Mouse (Mus musculus) adrenal gland, postnatal 10 days (tissue): ENCODE measurements around the gene Sorbs1. TPM values are rescaled to one million over a fixed set of nuclear protein-coding genes. Genes with fewer than 3 reads are reported as not detected.

Experiments used
- DNase-seq: peaks from one replicate; pipeline ENCODE4 v3.0.0; 2021; ENCODE audit warnings: mixed read lengths
- total RNA-seq, 2 experiments: library from RNA; stranded (reverse); gene quantifications; 2 replicates each; pipeline ENCODE4 v1.2.3; 2021

Sorbs1 gene
- total RNA-seq, 2 experiments from 2014 or later, result 172 to 181 TPM

GRCm38 (mm10) chr19:40346232-40346844 is 167.2 kb downstream of the Sorbs1 start:
- no peak for DNase-seq

- DNase-seq, result peak; percentile 65
These were observed 167.9 kb downstream of the Sorbs1 start for GRCm38 (mm10) chr19:40345684-40346083.

- DNase-seq, result peak; percentile 88
These were observed 170.6 kb downstream of the Sorbs1 start for GRCm38 (mm10) chr19:40343018-40343417.

- no peak for DNase-seq
These were observed 172.4 kb downstream of the Sorbs1 start for GRCm38 (mm10) chr19:40341141-40341540.

GRCm38 (mm10) chr19:40336694-40337093 is 176.9 kb downstream of the Sorbs1 start:
- no peak for DNase-seq

- DNase-seq, result no peak
These were observed 179.7 kb downstream of the Sorbs1 start for GRCm38 (mm10) chr19:40333905-40334304.

- no peak for DNase-seq
These were observed 180.5 kb downstream of the Sorbs1 start for GRCm38 (mm10) chr19:40333081-40333480.

- no peak for DNase-seq
These were observed 181.3 kb downstream of the Sorbs1 start for GRCm38 (mm10) chr19:40332303-40332702.

- DNase-seq, result no peak
These were observed 181.7 kb downstream of the Sorbs1 start for GRCm38 (mm10) chr19:40331846-40332245.

- DNase-seq, result no peak
These were observed 187.5 kb downstream of the Sorbs1 start for GRCm38 (mm10) chr19:40326126-40326525.

GRCm38 (mm10) chr19:40325381-40325780 is 188.2 kb downstream of the Sorbs1 start:
- no peak for DNase-seq

GRCm38 (mm10) chr19:40322226-40322625 is 191.4 kb downstream of the Sorbs1 start:
- DNase-seq, result no peak

- no peak for DNase-seq
These were observed 194.4 kb downstream of the Sorbs1 start for GRCm38 (mm10) chr19:40319199-40319598.

GRCm38 (mm10) chr19:40318511-40318910 is 195.1 kb downstream of the Sorbs1 start:
- no peak for DNase-seq

GRCm38 (mm10) chr19:40317001-40317400 is 196.6 kb downstream of the Sorbs1 start:
- no peak for DNase-seq

GRCm38 (mm10) chr19:40314252-40314651 is 199.3 kb downstream of the Sorbs1 start:
- DNase-seq, result no peak

GRCm38 (mm10) chr19:40311631-40312030 is 201.9 kb downstream of the Sorbs1 start:
- DNase-seq, result no peak

GRCm38 (mm10) chr19:40310410-40311130 is 203.0 kb downstream of the Sorbs1 start:
- DNase-seq, result no peak

- DNase-seq, result no peak
These were observed 203.7 kb downstream of the Sorbs1 start for GRCm38 (mm10) chr19:40309911-40310310.

GRCm38 (mm10) chr19:40307550-40307949 is 206.0 kb downstream of the Sorbs1 start:
- DNase-seq, result no peak

- no peak for DNase-seq
These were observed 206.9 kb downstream of the Sorbs1 start for GRCm38 (mm10) chr19:40306631-40307030.

GRCm38 (mm10) chr19:40305456-40305855 is 208.1 kb downstream of the Sorbs1 start:
- DNase-seq, result no peak

- DNase-seq, result no peak
These were observed 210.7 kb downstream of the Sorbs1 start for GRCm38 (mm10) chr19:40302916-40303315.

GRCm38 (mm10) chr19:40302477-40302876 is 211.1 kb downstream of the Sorbs1 start:
- no peak for DNase-seq
